Mouse (Mus musculus) kidney, embryonic 16.5 days (tissue): ENCODE results near the gene Zeb2. TPM values are rescaled to one million over a fixed set of nuclear protein-coding genes. Genes with fewer than 3 reads are reported as not detected.
A peak's percentile ranks its signal among the peaks of the same experiment; 100 is the strongest.

Experiments
- ATAC-seq: fragments of 200-750 bp; cut with Nextera tagmentation; 2 replicates; pipeline ENCODE4 v1.8.0; 2017; ENCODE audit warnings: moderate TSS enrichment; ENCODE audit not compliant: low FRiP score, low TSS enrichment
- H3K27ac ChIP-seq: fragments of 300-500 bp; sonication (generic); 2 replicates; pipeline ENCODE4 v1.5.1; 2014; ENCODE audit warnings: low read length
- H3K27me3 ChIP-seq: fragments of 300-500 bp; sonication (generic); 2 replicates; pipeline ENCODE4 v1.6.1; 2014; ENCODE audit warnings: low read length, control low read depth, mixed read lengths; ENCODE audit not compliant: insufficient read depth
- H3K36me3 ChIP-seq: fragments of 300-500 bp; sonication (generic); 2 replicates; pipeline ENCODE4 v1.6.1; 2014; ENCODE audit warnings: low read length, control low read depth, mixed read lengths; ENCODE audit not compliant: insufficient read depth
- H3K4me1 ChIP-seq: fragments of 300-500 bp; sonication (generic); 2 replicates; pipeline ENCODE4 v1.6.1; 2014; ENCODE audit warnings: low read length, control low read depth, mixed read lengths; ENCODE audit not compliant: insufficient read depth
- H3K4me2 ChIP-seq: fragments of 300-500 bp; sonication (generic); replicated peaks from 2 replicates; pipeline ENCODE4 v1.6.1; 2014; ENCODE audit warnings: low read depth, low read length
- H3K4me3 ChIP-seq: fragments of 300-500 bp; sonication (generic); 2 replicates; pipeline ENCODE4 v1.5.1; 2014; ENCODE audit warnings: mild to moderate bottlenecking, low read length
- H3K9ac ChIP-seq: fragments of 300-500 bp; sonication (generic); replicated peaks from 2 replicates; pipeline ENCODE4 v1.6.1; 2014; ENCODE audit warnings: low read length
- H3K9me3 ChIP-seq: fragments of 300-500 bp; sonication (generic); 2 replicates; pipeline ENCODE4 v1.6.1; 2016; ENCODE audit warnings: low read length, control low read depth
- WGBS: fragments of 180-500 bp; shearing (Covaris S2); extraction: QIAGEN DNeasy Blood & Tissue Kit; methylation state at CpG from one replicate; pipeline ENCODE4 v1.1.7; 2014; 5-methylcytosine and 5-hydroxymethylcytosine counted together
- polyA plus RNA-seq: library from polyadenylated mRNA; unstranded; fragments of >200 nt; fragmentation: Nextera tagmentation; extraction: Ambion mirVana; gene quantifications from 2 replicates; pipeline ENCODE4 v1.2.1, GENCODE M21; 2015

Zeb2 gene
- polyA plus RNA-seq, 1 experiment from 2014 or later, result 49.3 TPM

DNA sequence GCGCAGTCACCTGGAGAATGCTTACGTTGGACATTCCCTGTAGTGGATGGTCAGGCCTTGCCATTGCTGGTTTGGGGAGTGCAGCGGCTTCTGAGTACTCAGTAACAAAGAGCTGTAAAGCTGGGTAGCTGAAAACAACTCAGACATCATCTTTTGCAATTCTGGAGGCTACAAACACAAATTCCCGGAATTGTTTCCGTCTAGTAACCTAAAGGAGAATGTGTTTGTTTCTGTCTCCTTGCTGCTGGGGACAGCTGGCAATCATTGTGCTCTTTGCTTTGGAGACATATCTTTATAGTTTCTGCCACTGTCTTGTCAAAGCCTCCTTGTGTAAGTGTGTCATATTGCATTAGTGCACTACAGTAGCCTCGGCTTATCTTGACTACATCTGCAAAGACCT is 139.2 kb downstream of the Zeb2 start:
- peak overlapping the region; percentile 30; the same call in 1 of the 2 replicates for H3K27ac ChIP-seq
- no peak overlapping the region for H3K4me3 ChIP-seq
- H3K36me3 ChIP-seq, result no peaks in the 10 kb centered on the region
- no peak for ATAC-seq
- peaks cover 31% of the 10 kb centered on the region for H3K4me1 ChIP-seq
- H3K4me2 ChIP-seq, result no peak overlapping the region
- no peaks in the 10 kb centered on the region; the same call in 1 of the 2 replicates for H3K9me3 ChIP-seq
- H3K9ac ChIP-seq, result no peak overlapping the region
- H3K27me3 ChIP-seq, result no peaks in the 10 kb centered on the region
- 82% methylated on average over 6 of the region's 6 CpGs for WGBS

DNA sequence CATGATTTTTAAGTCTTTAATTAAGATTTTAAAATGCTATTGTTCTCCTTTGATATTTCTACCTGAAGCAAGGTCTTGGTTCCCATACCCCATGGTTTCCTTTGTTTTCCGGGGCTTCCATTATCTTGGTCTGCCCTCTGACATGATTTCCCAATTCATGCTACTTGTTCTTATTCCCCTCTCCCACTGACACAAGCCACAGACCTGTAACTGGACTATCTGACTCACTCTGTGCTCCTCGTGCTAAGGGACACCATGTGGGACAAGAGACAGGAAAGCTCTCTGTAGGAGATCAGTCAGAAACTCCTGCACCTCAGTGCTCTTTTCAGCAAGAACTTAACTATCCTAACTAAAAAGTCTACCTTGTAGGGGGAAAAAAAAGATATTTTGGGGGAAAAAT is 139.6 kb downstream of the Zeb2 start:
- Histone ChIP-seq H3K27ac (peak overlapping the region; percentile 60; the same call in 1 of the 2 replicates), H3K9me3 (peaks cover 2% of the 10 kb centered on the region; the same call in 1 of the 2 replicates), H3K4me1 (peaks cover 31% of the 10 kb centered on the region), H3K4me3 (no peak overlapping the region), H3K4me2 (no peak overlapping the region), H3K27me3 (no peaks in the 10 kb centered on the region), H3K9ac (no peak overlapping the region), H3K36me3 (no peaks in the 10 kb centered on the region)
- ATAC-seq, result no peak
- WGBS, result 68% methylated on average over 2 of the region's 2 CpGs

DNA sequence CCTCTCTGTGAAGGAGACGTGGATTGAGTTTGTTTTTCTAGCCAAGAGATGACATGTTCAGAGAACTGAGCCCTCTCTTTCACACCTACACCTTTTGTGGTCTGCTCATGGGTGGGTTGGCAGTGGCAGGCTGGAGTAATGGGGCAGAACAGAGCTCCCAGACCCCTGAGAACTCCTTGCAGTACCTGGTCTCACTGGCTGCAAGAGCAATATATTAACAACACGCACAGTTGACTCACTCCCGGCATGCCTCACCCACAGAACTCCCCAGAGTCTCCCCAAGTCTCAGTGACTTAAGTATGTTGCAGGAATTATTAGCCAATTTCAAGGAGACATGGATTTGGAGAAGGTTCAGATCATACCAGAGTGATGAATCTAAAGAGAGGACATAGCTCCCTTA is 140.1 kb downstream of the Zeb2 start:
- H3K27me3 ChIP-seq, result no peaks in the 10 kb centered on the region
- no peaks in the 10 kb centered on the region for H3K36me3 ChIP-seq
- peak overlapping the region; percentile 60; the same call in 1 of the 2 replicates for H3K27ac ChIP-seq
- no peak overlapping the region for H3K9ac ChIP-seq
- H3K4me2 ChIP-seq, result no peak overlapping the region
- WGBS, result 11% methylated on average over 3 of the region's 3 CpGs
- no peak overlapping the region for H3K4me3 ChIP-seq
- ATAC-seq, result peak; percentile 88; the same call in 1 of the 2 replicates
- H3K9me3 ChIP-seq, result peaks cover 5% of the 10 kb centered on the region; the same call in 1 of the 2 replicates
- peaks cover 31% of the 10 kb centered on the region for H3K4me1 ChIP-seq

DNA sequence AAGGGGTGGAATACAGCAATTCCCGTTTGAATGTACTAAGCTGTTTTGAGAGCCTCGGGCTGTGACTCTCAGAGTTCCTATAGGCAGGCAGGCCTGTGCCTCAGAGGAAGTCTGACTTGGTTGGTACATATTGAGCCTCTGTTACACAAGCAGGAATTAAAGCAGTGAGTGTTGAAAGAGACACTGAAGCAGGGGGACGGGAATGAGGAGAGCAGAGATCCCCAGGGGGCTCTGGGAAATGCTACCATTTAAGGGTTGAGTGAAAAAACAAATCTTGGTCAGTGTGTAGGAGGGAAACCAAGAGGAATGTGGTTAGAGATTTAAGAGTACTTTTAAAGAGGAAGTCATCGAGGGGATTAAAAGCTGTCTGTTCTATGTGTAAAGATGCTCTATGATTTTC is 140.7 kb downstream of the Zeb2 start:
- peak; percentile 76 for ATAC-seq
- no peaks in the 10 kb centered on the region for H3K27me3 ChIP-seq
- peaks cover 5% of the 10 kb centered on the region; the same call in 1 of the 2 replicates for H3K9me3 ChIP-seq
- WGBS, result 14% methylated on average over 4 of the region's 4 CpGs
- peaks cover 31% of the 10 kb centered on the region for H3K4me1 ChIP-seq
- H3K36me3 ChIP-seq, result no peaks in the 10 kb centered on the region
- H3K27ac ChIP-seq, result peak overlapping the region; percentile 63; the same call in 1 of the 2 replicates
- H3K9ac ChIP-seq, result no peak overlapping the region
- no peak overlapping the region for H3K4me2 ChIP-seq
- H3K4me3 ChIP-seq, result no peak overlapping the region

DNA sequence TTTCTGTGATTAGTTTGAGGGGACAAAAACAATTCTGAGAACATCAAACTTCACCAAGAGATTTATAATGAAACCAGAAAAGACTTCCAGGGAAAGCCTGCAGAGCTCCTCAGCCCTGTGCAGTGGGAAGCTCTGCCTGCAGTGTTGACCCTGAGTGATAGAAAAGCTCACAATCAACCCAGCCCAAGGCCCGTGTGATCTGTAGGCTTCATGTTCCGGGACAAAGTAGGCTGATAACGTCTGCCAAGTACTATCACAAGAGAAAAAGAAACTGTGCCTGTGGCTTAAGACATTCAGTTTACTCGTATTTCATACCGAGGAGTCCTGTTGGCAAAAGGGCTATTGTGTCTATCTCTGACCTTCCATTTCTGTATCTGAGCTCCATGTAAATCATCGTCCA is 143.4 kb downstream of the Zeb2 start:
- peaks cover 19% of the 10 kb centered on the region for H3K4me1 ChIP-seq

DNA sequence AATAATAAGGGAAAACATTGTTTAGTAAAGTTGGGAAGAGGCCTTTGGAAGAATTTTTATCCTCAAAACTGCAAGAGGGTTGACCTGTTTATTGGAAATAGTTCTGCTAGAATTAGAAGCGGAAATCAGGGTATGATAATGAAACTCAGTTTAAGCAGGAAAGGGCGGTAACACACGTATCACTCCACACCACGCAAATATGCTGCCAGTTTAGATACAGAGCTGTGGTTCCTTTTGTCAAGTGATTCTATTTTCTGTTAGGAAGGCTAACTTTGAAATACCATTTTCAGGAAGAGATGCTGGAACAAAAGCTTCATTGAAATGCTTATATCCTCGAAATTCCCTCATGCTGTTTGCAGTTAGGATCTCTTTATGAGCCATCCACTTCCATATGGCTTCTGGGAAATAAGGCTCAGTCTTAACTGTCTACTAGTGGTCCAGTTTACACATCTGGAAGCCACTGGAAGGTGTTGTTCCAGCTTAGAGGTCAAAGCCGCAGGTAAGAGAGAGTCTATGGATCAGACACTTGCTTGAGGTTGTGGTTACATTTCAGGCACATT is 147.0 kb downstream of the Zeb2 start:
- Histone ChIP-seq H3K27ac (no peak overlapping the region), H3K4me3 (no peak overlapping the region), H3K4me1 (no peaks in the 10 kb centered on the region), H3K9ac (no peak overlapping the region), H3K9me3 (0 out of 2 replicates have a peak, but pooled peaks cover 5% of the 10 kb centered on the region), H3K27me3 (no peaks in the 10 kb centered on the region), H3K36me3 (no peaks in the 10 kb centered on the region), H3K4me2 (no peak overlapping the region)
- WGBS, result 92% methylated on average over 6 of the region's 6 CpGs
- ATAC-seq, result no peak

More for the DNA sequence above, 143.4 kb downstream of the Zeb2 start:
- Histone ChIP-seq H3K4me3 (no peak overlapping the region), H3K9ac (no peak overlapping the region), H3K9me3 (peaks cover 5% of the 10 kb centered on the region; the same call in 1 of the 2 replicates), H3K4me2 (no peak overlapping the region), H3K27me3 (no peaks in the 10 kb centered on the region), H3K27ac (no peak overlapping the region), H3K36me3 (no peaks in the 10 kb centered on the region)
- ATAC-seq, result no peak
- 90% methylated on average over 6 of the region's 6 CpGs for whole genome bisulfite sequencing

DNA sequence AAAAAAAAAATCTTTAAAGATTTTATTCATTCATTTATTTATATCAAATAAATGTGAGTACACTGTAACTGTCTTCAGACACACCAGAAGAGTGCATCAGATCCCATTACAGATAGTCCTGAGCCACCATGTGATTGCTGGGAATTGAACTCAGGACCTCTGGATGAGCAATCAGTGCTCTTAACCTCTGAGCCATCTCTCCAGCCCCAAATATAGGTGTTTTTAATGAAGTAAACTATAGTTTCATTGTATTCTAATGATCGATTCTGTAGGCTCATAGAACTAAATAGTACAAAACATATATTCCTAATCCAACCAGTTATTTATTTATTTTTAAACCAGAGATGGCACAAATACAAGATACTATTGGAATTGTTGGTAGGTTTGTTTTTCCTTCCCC is 147.6 kb downstream of the Zeb2 start:
- H3K4me1 ChIP-seq, result no peaks in the 10 kb centered on the region
- no peak for ATAC-seq
- no peak overlapping the region for H3K4me3 ChIP-seq
- H3K9ac ChIP-seq, result no peak overlapping the region
- 97% methylated on average over 1 of the region's 1 CpGs for WGBS
- no peaks in the 10 kb centered on the region for H3K36me3 ChIP-seq
- H3K27me3 ChIP-seq, result no peaks in the 10 kb centered on the region
- 0 out of 2 replicates have a peak, but pooled peaks cover 5% of the 10 kb centered on the region for H3K9me3 ChIP-seq
- H3K4me2 ChIP-seq, result no peak overlapping the region
- no peak overlapping the region for H3K27ac ChIP-seq

DNA sequence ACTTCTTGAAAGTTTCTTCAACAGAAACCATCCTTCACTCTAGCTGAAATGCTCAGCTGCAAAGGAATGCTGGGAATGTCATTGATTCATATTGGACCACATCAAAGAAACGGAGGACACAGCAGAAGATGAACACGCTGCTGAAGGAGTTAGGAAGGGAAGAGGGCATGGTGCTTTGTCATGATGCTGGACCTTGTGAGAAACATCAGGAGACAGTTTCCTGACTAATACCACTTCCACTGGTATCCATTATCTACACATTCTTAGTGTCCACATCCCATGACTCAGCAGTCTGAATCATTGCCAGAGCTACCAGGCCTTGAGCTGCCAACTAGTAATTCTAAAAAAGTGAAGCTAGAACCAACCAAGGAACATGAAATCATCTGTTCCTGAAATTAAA is 148.0 kb downstream of the Zeb2 start:
- H3K27me3 ChIP-seq, result no peaks in the 10 kb centered on the region
- H3K4me3 ChIP-seq, result no peak overlapping the region
- H3K27ac ChIP-seq, result no peak overlapping the region
- H3K9me3 ChIP-seq, result 0 out of 2 replicates have a peak, but pooled peaks cover 5% of the 10 kb centered on the region
- WGBS, result 77% methylated on average over 2 of the region's 2 CpGs
- H3K4me1 ChIP-seq, result no peaks in the 10 kb centered on the region
- H3K4me2 ChIP-seq, result no peak overlapping the region
- H3K9ac ChIP-seq, result no peak overlapping the region
- ATAC-seq, result no peak
- no peaks in the 10 kb centered on the region for H3K36me3 ChIP-seq

DNA sequence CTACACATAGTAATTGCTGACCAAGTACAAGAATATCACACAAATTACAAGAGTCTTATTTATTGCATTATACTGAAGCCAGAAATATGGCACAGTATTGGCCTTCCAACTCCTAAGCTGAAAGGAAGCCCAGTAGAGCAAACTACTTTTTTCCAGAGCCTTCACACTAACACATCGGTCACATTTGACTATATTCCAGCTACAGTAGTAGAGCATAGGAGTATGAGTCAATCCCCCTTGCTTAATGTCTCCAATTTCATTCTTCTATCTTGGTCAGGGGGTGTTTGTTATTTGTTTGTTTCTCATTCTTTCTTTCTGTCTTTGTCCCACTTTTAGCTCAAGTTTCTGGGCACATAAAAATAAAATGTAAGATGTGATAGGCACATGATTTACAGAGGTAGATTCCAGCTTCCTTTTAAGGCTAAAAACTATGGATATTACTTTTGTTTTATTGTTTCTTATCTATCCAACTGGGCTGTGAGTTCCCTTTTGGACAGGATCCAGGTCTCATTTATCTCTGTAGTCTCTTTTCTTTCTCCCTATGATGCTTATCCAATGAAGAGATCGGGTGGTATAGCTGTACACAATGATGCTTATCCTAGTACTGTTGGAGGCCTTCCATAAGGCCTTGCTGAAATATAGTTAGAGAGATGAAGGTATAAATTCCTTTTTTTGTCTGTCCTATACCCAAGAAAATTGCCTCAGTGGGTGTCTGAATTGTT is 151.2 kb downstream of the Zeb2 start:
- no peak overlapping the region for H3K9ac ChIP-seq
- no peaks in the 10 kb centered on the region for H3K27me3 ChIP-seq
- no peaks in the 10 kb centered on the region for H3K36me3 ChIP-seq
- 64% methylated on average over 2 of the region's 2 CpGs for WGBS
- H3K4me1 ChIP-seq, result no peaks in the 10 kb centered on the region
- peak overlapping the region; percentile 69; the same call in 1 of the 2 replicates for H3K27ac ChIP-seq
- ATAC-seq, result peak; percentile 42; the same call in 1 of the 2 replicates
- no peak overlapping the region for H3K4me3 ChIP-seq
- no peaks in the 10 kb centered on the region for H3K9me3 ChIP-seq
- H3K4me2 ChIP-seq, result no peak overlapping the region

DNA sequence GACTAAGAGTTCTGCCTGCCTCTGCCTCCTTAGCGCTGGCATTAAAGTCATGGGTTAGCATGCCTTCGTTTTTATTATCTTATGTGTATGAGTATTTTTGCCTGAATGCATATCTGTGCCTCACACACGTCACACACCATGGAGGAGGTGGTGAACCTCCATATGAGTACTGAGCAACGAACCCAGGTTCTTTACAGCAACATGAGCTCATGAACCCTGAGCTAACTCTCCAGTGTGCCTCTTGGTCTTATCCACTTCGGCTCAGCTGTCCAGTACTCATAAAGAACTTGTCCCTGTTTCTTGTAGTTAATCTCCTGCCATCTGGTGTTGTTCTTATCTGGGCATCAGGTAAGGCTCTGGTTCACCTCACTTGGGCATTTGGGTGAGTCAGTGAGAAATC is 154.6 kb downstream of the Zeb2 start:
- no peak for ATAC-seq
- Histone ChIP-seq H3K9me3 (no peaks in the 10 kb centered on the region), H3K4me3 (no peak overlapping the region), H3K27ac (0 out of 2 replicates have a peak overlapping the region, but pooled peaks have one; percentile 14), H3K4me1 (no peaks in the 10 kb centered on the region), H3K27me3 (no peaks in the 10 kb centered on the region), H3K4me2 (no peak overlapping the region), H3K36me3 (no peaks in the 10 kb centered on the region), H3K9ac (no peak overlapping the region)
- 80% methylated on average over 5 of the region's 5 CpGs for WGBS
